Mouse (Mus musculus): ENCODE data around the gene Trpt1.

Trpt1 gene

GRCm38 (mm10) chr19:6996006-6996405, at the start of gene Trpt1, which contains the start of gene Nudt22:
Gene Trpt1, plus strand, starts transcription at chr19:6996131.
Gene Nudt22, minus strand, starts transcription at chr19:6996117.
- peak; percentile 61 for DNase-seq (ENCODE audit: low read depth, low spot score)
- H3K27me3 ChIP-seq (ENCODE audit: control insufficient read depth, insufficient read depth, low read length, poor library complexity, severe bottlenecking): no peaks in the 10 kb centered on the region
- peaks cover 7% of the 10 kb centered on the region for H3K36me3 ChIP-seq (ENCODE audit: control insufficient read depth, insufficient read depth, low read length, poor library complexity, severe bottlenecking)

GRCm38 (mm10) chr19:6947742-6948141, 48.2 kb upstream of the Trpt1 start:
- Histone ChIP-seq H3K36me3 (ENCODE audit: control insufficient read depth, insufficient read depth, low read length, poor library complexity, severe bottlenecking) (no peaks in the 10 kb centered on the region), H3K27me3 (ENCODE audit: control insufficient read depth, insufficient read depth, low read length, poor library complexity, severe bottlenecking) (no peaks in the 10 kb centered on the region)
- no peak for DNase-seq (ENCODE audit: low read depth, low spot score)

DNA sequence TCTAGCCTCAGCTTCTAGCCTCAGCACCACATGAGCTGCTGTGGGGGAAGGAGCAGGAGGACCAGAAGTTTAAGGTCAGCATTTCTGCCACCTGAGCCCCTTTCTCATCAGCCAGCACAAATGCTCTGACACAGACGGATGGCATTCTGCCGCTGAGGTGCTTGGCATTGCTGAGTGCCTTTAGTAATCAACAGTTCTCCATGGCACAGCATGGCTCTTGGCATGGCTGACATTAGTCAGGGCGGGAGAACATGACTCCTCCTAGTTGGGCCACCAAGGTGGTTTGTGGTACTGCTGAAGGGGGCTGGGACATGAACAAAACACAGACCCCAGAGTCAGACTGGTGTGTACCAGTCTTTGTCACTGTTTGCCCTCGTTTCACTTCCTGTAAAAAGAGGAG, 47.7 kb upstream of the Trpt1 start:
- no peaks in the 10 kb centered on the region for H3K27me3 ChIP-seq (ENCODE audit: control insufficient read depth, insufficient read depth, low read length, poor library complexity, severe bottlenecking)
- no peak for DNase-seq (ENCODE audit: low read depth, low spot score)
- no peaks in the 10 kb centered on the region for H3K36me3 ChIP-seq (ENCODE audit: control insufficient read depth, insufficient read depth, low read length, poor library complexity, severe bottlenecking)

GRCm38 (mm10) chr19:6949532-6949931, 46.4 kb upstream of the Trpt1 start:
- no peak for DNase-seq (ENCODE audit: low read depth, low spot score)
- H3K36me3 ChIP-seq (ENCODE audit: control insufficient read depth, insufficient read depth, low read length, poor library complexity, severe bottlenecking): no peaks in the 10 kb centered on the region
- no peaks in the 10 kb centered on the region for H3K27me3 ChIP-seq (ENCODE audit: control insufficient read depth, insufficient read depth, low read length, poor library complexity, severe bottlenecking)

- Histone ChIP-seq H3K36me3 (ENCODE audit: control insufficient read depth, insufficient read depth, low read length, poor library complexity, severe bottlenecking) (no peaks in the 10 kb centered on the region), H3K27me3 (ENCODE audit: control insufficient read depth, insufficient read depth, low read length, poor library complexity, severe bottlenecking) (no peaks in the 10 kb centered on the region)
- DNase-seq (ENCODE audit: low read depth, low spot score): no peak
These were observed 46.0 kb upstream of the Trpt1 start for GRCm38 (mm10) chr19:6949951-6950350.

GRCm38 (mm10) chr19:6950613-6951153, 45.2 kb upstream of the Trpt1 start:
- Histone ChIP-seq H3K36me3 (ENCODE audit: control insufficient read depth, insufficient read depth, low read length, poor library complexity, severe bottlenecking) (no peaks in the 10 kb centered on the region), H3K27me3 (ENCODE audit: control insufficient read depth, insufficient read depth, low read length, poor library complexity, severe bottlenecking) (no peaks in the 10 kb centered on the region)
- DNase-seq (ENCODE audit: low read depth, low spot score): peak; percentile 30

DNA sequence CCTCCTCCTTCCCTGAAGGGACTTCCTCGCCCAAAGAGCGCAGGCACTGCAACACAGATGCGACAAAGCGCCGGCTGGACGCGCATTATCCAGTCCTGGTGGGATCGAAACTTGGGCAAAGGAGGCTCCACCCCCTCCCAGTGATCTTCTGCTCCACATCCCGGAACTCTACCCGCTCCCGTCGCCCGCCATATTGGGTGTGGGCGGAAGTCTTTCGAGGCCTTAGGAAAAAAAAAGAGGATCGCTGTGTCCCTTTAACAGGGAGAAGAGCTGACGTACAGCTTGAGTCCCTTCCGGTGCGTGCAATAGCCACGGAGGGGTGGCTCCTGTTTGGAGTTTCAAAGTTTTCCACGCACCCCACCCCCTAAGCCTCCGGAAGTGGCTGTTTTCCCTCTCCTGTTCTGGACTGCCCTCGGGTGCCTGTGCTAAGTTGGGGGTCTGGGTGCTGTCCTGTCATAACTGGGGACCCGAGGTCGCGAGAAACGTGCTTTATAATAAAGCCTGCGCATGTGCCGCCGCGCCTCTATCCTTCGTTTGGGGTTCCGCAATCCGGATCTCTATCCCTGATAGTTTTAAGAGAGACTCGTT, 44.5 kb upstream of the Trpt1 start:
- H3K36me3 ChIP-seq (ENCODE audit: control insufficient read depth, insufficient read depth, low read length, poor library complexity, severe bottlenecking): no peaks in the 10 kb centered on the region
- DNase-seq (ENCODE audit: low read depth, low spot score): peak; percentile 62
- no peaks in the 10 kb centered on the region for H3K27me3 ChIP-seq (ENCODE audit: control insufficient read depth, insufficient read depth, low read length, poor library complexity, severe bottlenecking)

DNA sequence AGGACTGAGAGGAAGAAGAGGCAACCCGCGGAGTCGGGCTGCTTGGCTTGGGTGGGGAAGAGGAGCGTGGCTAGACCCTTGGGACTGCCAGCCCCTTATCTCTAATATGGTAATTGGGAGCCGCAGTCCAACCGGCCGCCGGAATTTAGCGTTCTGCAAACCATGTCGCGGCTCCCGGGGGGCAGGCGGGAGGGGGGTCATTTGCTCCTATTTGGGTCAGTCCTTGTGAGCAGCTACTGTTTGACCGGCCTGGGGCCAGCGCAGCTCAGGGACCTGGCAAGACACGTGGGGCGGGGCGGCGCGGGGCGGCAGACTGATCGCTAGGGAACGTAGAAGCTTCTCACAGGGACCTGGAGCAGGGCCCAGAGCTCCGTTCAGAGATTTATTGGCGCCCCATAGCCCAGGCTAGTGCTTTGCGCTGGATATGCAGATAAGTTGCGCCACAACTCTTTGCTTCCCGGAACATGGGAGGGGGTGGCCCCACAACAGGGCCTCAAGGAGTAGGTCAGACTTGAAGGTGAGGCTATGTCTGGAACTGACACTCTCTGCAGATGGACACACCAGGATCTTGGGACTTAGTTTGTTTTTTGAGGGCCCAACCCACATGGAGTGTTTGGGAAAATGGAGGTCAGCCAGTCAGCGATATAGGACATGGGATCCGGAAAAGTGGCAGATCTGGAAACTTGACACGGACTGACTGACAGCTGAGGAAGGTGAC, 43.8 kb upstream of the Trpt1 start:
- peak; percentile 30 for DNase-seq (ENCODE audit: low read depth, low spot score)
- H3K36me3 ChIP-seq (ENCODE audit: control insufficient read depth, insufficient read depth, low read length, poor library complexity, severe bottlenecking): no peaks in the 10 kb centered on the region
- H3K27me3 ChIP-seq (ENCODE audit: control insufficient read depth, insufficient read depth, low read length, poor library complexity, severe bottlenecking): no peaks in the 10 kb centered on the region

GRCm38 (mm10) chr19:6952712-6953037, 43.3 kb upstream of the Trpt1 start:
- no peaks in the 10 kb centered on the region for H3K36me3 ChIP-seq (ENCODE audit: control insufficient read depth, insufficient read depth, low read length, poor library complexity, severe bottlenecking)
- no peak for DNase-seq (ENCODE audit: low read depth, low spot score)
- no peaks in the 10 kb centered on the region for H3K27me3 ChIP-seq (ENCODE audit: control insufficient read depth, insufficient read depth, low read length, poor library complexity, severe bottlenecking)

- H3K27me3 ChIP-seq (ENCODE audit: control insufficient read depth, insufficient read depth, low read length, poor library complexity, severe bottlenecking): no peaks in the 10 kb centered on the region
- no peaks in the 10 kb centered on the region for H3K36me3 ChIP-seq (ENCODE audit: control insufficient read depth, insufficient read depth, low read length, poor library complexity, severe bottlenecking)
- peak; percentile 56 for DNase-seq (ENCODE audit: low read depth, low spot score)
These were observed 41.9 kb upstream of the Trpt1 start for GRCm38 (mm10) chr19:6954046-6954445.

- no peak for DNase-seq (ENCODE audit: low read depth, low spot score)
- no peaks in the 10 kb centered on the region for H3K27me3 ChIP-seq (ENCODE audit: control insufficient read depth, insufficient read depth, low read length, poor library complexity, severe bottlenecking)
- H3K36me3 ChIP-seq (ENCODE audit: control insufficient read depth, insufficient read depth, low read length, poor library complexity, severe bottlenecking): no peaks in the 10 kb centered on the region
These were observed 40.5 kb upstream of the Trpt1 start for GRCm38 (mm10) chr19:6955424-6955823.

- H3K27me3 ChIP-seq (ENCODE audit: control insufficient read depth, insufficient read depth, low read length, poor library complexity, severe bottlenecking): no peaks in the 10 kb centered on the region
- no peak for DNase-seq (ENCODE audit: low read depth, low spot score)
- H3K36me3 ChIP-seq (ENCODE audit: control insufficient read depth, insufficient read depth, low read length, poor library complexity, severe bottlenecking): no peaks in the 10 kb centered on the region
These were observed 39.5 kb upstream of the Trpt1 start for GRCm38 (mm10) chr19:6956461-6956860.

GRCm38 (mm10) chr19:6968491-6969271, 27.2 kb upstream of the Trpt1 start:
- H3K27me3 ChIP-seq (ENCODE audit: control insufficient read depth, insufficient read depth, low read length, poor library complexity, severe bottlenecking): no peaks in the 10 kb centered on the region; the same call in none of the 2 replicates
- H3K36me3 ChIP-seq (ENCODE audit: control insufficient read depth, insufficient read depth, low read length, poor library complexity, severe bottlenecking): peaks cover 1% of the 10 kb centered on the region; the same call in 1 of the 2 replicates
- no peak for DNase-seq (ENCODE audit: low read depth, low spot score)

DNA sequence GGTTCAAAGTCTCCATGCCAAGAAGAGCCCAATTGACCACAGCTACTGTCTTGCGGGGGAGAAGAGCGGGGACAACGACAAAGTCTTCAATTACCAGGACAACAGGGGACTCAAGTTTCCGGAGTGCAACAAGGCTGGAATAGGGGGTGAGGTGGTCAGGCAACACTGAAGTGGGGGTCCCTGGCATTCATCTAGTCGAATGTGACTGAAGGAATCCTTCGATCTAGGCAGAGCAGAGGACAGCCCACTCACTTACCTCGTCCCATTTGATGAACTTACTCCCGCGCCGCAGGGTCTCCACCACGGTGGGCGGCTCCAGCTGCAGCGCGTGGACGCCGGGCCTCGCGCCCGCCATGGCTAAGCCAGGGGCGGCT, 26.7 kb upstream of the Trpt1 start:
- Histone ChIP-seq H3K27me3 (ENCODE audit: control insufficient read depth, insufficient read depth, low read length, poor library complexity, severe bottlenecking) (no peaks in the 10 kb centered on the region; the same call in none of the 2 replicates), H3K36me3 (ENCODE audit: control insufficient read depth, insufficient read depth, low read length, poor library complexity, severe bottlenecking) (no peaks in the 10 kb centered on the region)
- DNase-seq (ENCODE audit: low read depth, low spot score): no peak

Data from splenic B cell, adult 2 months (primary cell).